Comparison of ENCODE assay signal across 11 mouse cellular contexts in genomic region chr9:121494006-121494767, GRCm38 (mm10). TPM values are rescaled to one million over a fixed set of nuclear protein-coding genes. Genes with fewer than 3 reads are reported as not detected.
A peak's percentile ranks its signal among the peaks of the same experiment; 100 is the strongest.
DNase-seq lines count a peak whose midpoint lies in the region; ATAC-seq and TF ChIP-seq lines count a peak whose summit lies in the region.
"Had no signal": no experiment of that assay in that cellular context is flagged by ENCODE, and none has a peak within 500 bp of the region (broad histone marks: within the 10 kb centered on the region; RNA-seq: fewer than 3 reads in every experiment).

No protein-coding gene starts in this region.

- no peaks in the 10 kb centered on the region for H3K36me3 ChIP-seq in kidney, embryonic 15.5 days
- H3K36me3 ChIP-seq in hindbrain, embryonic 12.5 days: no peaks in the 10 kb centered on the region
- no peaks in the 10 kb centered on the region for H3K36me3 ChIP-seq in midbrain, postnatal 0 days (ENCODE audit: insufficient read depth, low read length)
- no peaks in the 10 kb centered on the region for H3K36me3 ChIP-seq in thymus, adult 2 months (ENCODE audit: control insufficient read depth, insufficient read depth, low read length)

- peaks cover 69% of the 10 kb centered on the region for H3K27me3 ChIP-seq in kidney, embryonic 15.5 days
- peaks cover 63% of the 10 kb centered on the region for H3K27me3 ChIP-seq in hindbrain, embryonic 12.5 days
- peaks cover 23% of the 10 kb centered on the region for H3K27me3 ChIP-seq in midbrain, postnatal 0 days (ENCODE audit: insufficient read depth, low read length)
- peaks cover 5% of the 10 kb centered on the region; the same call in 1 of the 2 replicates for H3K27me3 ChIP-seq in thymus, adult 2 months (ENCODE audit: control insufficient read depth, insufficient read depth, low read length)

- H3K4me2 ChIP-seq in kidney, embryonic 15.5 days: peak overlapping the region; percentile 57
- H3K4me2 ChIP-seq in hindbrain, embryonic 12.5 days (replicated peaks): peak overlapping the region; percentile 52
- peak overlapping the region; percentile 65 for H3K4me2 ChIP-seq in midbrain, postnatal 0 days (ENCODE audit: low read depth, low read length, poor library complexity, severe bottlenecking)

- 2% methylated on average over 48 of the region's 48 CpGs for WGBS in kidney, embryonic 15.5 days
- 2% methylated on average over 48 of the region's 48 CpGs for WGBS in hindbrain, embryonic 12.5 days
- 3% methylated on average over 48 of the region's 48 CpGs for WGBS in midbrain, postnatal 0 days
- 8% methylated on average over 48 of the region's 48 CpGs for WGBS in thymus, adult 2 months

- peak overlapping the region; percentile 36 for H3K4me3 ChIP-seq in kidney, embryonic 15.5 days (replicated peaks)
- H3K4me3 ChIP-seq in bone marrow macrophage, adult 2 months (ENCODE audit: insufficient read depth, low read length): peak overlapping the region; percentile 28; the same call in 1 of the 2 replicates
- peak overlapping the region; percentile 32 for H3K4me3 ChIP-seq in hindbrain, embryonic 12.5 days
- peak overlapping the region; percentile 36 for H3K4me3 ChIP-seq in midbrain, postnatal 0 days (ENCODE audit: low read depth, low read length)
- H3K4me3 ChIP-seq in thymus, adult 2 months (ENCODE audit: control insufficient read depth, insufficient read depth, low read length): no peak overlapping the region
- H3K4me3 ChIP-seq: erythroblast, embryonic 14.5 days had no signal

- H3K27ac ChIP-seq in kidney, embryonic 15.5 days: no peak overlapping the region
- H3K27ac ChIP-seq in bone marrow macrophage, adult 2 months (ENCODE audit: insufficient read depth, low read depth, low read length): no peak overlapping the region
- no peak overlapping the region for H3K27ac ChIP-seq in hindbrain, embryonic 12.5 days
- no peak overlapping the region for H3K27ac ChIP-seq in midbrain, postnatal 0 days (ENCODE audit: low read depth, low read length)
- H3K27ac ChIP-seq in thymus, adult 2 months (ENCODE audit: control insufficient read depth, insufficient read depth, low read length): no peak overlapping the region
- H3K27ac ChIP-seq: macrophage had no signal

- no peak for TF ChIP-seq CTCF in bone marrow macrophage, adult 2 months (IDR thresholded peaks at IDR 0.05; ENCODE audit: low read depth, low read length)
- TF ChIP-seq CTCF in midbrain, postnatal 0 days (IDR thresholded peaks at IDR 0.05): no peak
- TF ChIP-seq CTCF in thymus, adult 2 months (IDR thresholded peaks at IDR 0.05; ENCODE audit: borderline replicate concordance, control insufficient read depth, extremely low read depth, insufficient read depth, low read length, poor library complexity): no peak

- H3K9me3 ChIP-seq in kidney, embryonic 15.5 days (replicated peaks): no peaks in the 10 kb centered on the region
- H3K9me3 ChIP-seq in hindbrain, embryonic 12.5 days (replicated peaks): no peaks in the 10 kb centered on the region
- no peaks in the 10 kb centered on the region for H3K9me3 ChIP-seq in midbrain, postnatal 0 days (ENCODE audit: low read length)

- H3K9ac ChIP-seq in kidney, embryonic 15.5 days: 0 out of 2 replicates have a peak overlapping the region, but pooled peaks have one; percentile 3
- H3K9ac ChIP-seq in hindbrain, embryonic 12.5 days: 0 out of 2 replicates have a peak overlapping the region, but pooled peaks have one; percentile 9
- 0 out of 2 replicates have a peak overlapping the region, but pooled peaks have one; percentile 39 for H3K9ac ChIP-seq in midbrain, postnatal 0 days (replicated peaks; ENCODE audit: low read length, poor library complexity, severe bottlenecking)

- no peak for DNase-seq in kidney, adult 11 months
- no peak for DNase-seq in midbrain, postnatal 0 days (ENCODE audit: low spot score)
- DNase-seq in adrenal gland, postnatal 36 days: no peak
- DNase-seq in gastrocnemius, postnatal 25 days: no peak
- DNase-seq in thymus, adult 2 months: no peak

- H3K4me1 ChIP-seq in kidney, embryonic 15.5 days: peaks cover 21% of the 10 kb centered on the region
- peaks cover 3% of the 10 kb centered on the region; the same call in 1 of the 2 replicates for H3K4me1 ChIP-seq in bone marrow macrophage, adult 2 months (ENCODE audit: control insufficient read depth, insufficient read depth, low read length)
- peaks cover 19% of the 10 kb centered on the region for H3K4me1 ChIP-seq in hindbrain, embryonic 12.5 days
- H3K4me1 ChIP-seq in midbrain, postnatal 0 days (ENCODE audit: insufficient read depth, low read length): 0 out of 2 replicates have a peak, but pooled peaks cover 6% of the 10 kb centered on the region
- H3K4me1 ChIP-seq in thymus, adult 2 months (replicated peaks; ENCODE audit: control insufficient read depth, insufficient read depth, low read length): no peaks in the 10 kb centered on the region

- 0 out of 2 replicates have a peak, but pooled peaks have one; percentile 25 for ATAC-seq in kidney, embryonic 15.5 days (replicated peaks; ENCODE audit: low FRiP score)
- ATAC-seq in hindbrain, embryonic 12.5 days (ENCODE audit: low FRiP score): no peak
- ATAC-seq in midbrain, postnatal 0 days (ENCODE audit: low FRiP score): no peak

- TF ChIP-seq POLR2A in bone marrow macrophage, adult 2 months (IDR thresholded peaks at IDR 0.05; ENCODE audit: borderline replicate concordance, low read depth, low read length): no peak
- TF ChIP-seq POLR2A in thymus, adult 2 months (IDR thresholded peaks at IDR 0.05; ENCODE audit: control insufficient read depth, extremely low read depth, insufficient read depth, low read length, poor library complexity): no peak

RNA-seq across cellular contexts. Expression of gene Cck, which starts 1.3 kb away (rescaled TPM):
- 3.6 and 4.0 TPM in 2 replicates for polyA plus RNA-seq in kidney, embryonic 15.5 days (2015; fragmentation: Nextera tagmentation; extraction: Ambion mirVana)
- not detected in 2 replicates for polyA plus RNA-seq in bone marrow macrophage, adult 2 months (2012; ENCODE audit: insufficient read depth, insufficient read length, missing spikeins)
- 0.88 and 1.2 TPM in 2 replicates for polyA plus RNA-seq in hindbrain, embryonic 12.5 days (2016; fragmentation: Nextera tagmentation; extraction: Ambion mirVana)
- 87.3 and 185 TPM in 2 replicates for total RNA-seq in midbrain, postnatal 0 days (2014; rRNA removed)
- 75.4 and 82.9 TPM in 2 replicates for polyA plus RNA-seq in midbrain, postnatal 0 days (2015; fragmentation: Nextera tagmentation; extraction: Ambion mirVana)
- total RNA-seq in adrenal gland, postnatal 36 days (2021): under 1 TPM in 1 of 2 experiments, not detected in 1; 0.99 TPM
- 1 to 10 TPM; 1.2 to 1.4 TPM for total RNA-seq in gastrocnemius, postnatal 25 days (2021)
- 7.0 and 7.7 TPM in 2 replicates for polyA plus RNA-seq in thymus, adult 2 months (2012; rRNA removed)
- total RNA-seq: MEL had no signal
- polyA plus RNA-seq: erythroblast, embryonic 14.5 days; macrophage had no signal
